Mouse (Mus musculus): ENCODE results near the gene Gm28308. TPM values are rescaled to one million over a fixed set of nuclear protein-coding genes. Genes with fewer than 3 reads are reported as not detected.
A peak's percentile ranks its signal among the peaks of the same experiment; 100 is the strongest.

Gm28308 gene
- total RNA-seq (2021), result under 1 TPM in 1 of 2 experiments, not detected in 1; 0.73 TPM
- long read RNA-seq, experiment 1, result 0 reads
- long read RNA-seq, experiment 2, result 0 reads

DNA sequence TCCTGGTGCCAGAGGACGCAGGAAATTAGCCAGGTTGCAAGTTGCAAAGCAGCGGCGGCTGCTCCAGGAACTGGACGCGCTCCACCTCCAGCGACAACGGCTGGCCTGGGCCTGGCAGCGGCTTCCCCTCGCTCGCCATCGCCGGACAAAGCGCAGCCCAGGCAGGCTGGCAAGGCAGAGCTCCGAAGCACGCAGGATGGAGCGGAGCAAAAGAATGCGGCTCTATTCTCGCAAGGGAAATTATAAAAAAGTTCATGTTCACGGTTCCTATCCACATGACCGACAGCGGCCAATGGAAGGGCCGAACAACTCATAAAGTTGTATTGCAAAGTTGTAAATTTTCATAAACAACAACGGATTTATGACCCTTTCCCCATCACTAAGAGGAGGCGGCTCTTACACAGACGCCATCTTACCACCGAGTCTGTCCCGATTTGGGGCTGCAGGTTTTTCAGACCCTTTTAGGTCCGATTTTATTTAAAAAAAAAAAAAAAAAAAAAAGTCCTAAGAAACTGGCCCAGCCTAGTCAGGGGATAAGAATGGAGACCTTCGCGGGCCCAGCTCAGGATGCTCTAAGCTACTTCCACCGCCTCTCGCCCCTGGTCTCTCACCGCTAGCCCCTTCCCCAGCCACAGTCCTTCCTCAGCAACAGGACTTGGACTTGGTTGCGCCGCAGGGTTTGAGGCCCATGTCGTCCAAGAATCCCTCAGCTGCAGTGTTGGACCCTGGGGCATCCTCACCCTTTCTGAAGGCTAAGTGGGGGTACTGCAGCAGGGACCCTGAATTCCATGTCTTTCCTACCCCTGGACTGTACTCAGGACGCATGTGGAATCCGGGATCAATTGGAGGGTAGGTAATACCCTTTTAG is at the start of gene Gm28308, which contains the start of gene Hoxa3:
Gm28308 (minus strand) TSS at position 221 of the 868 bp plus-strand sequence.
Hoxa3 (minus strand) TSS at position 218 of the 868 bp plus-strand sequence.
- peak; percentile 40 to 68 for DNase-seq (ENCODE audit: low spot score in 2 of 2)

DNA sequence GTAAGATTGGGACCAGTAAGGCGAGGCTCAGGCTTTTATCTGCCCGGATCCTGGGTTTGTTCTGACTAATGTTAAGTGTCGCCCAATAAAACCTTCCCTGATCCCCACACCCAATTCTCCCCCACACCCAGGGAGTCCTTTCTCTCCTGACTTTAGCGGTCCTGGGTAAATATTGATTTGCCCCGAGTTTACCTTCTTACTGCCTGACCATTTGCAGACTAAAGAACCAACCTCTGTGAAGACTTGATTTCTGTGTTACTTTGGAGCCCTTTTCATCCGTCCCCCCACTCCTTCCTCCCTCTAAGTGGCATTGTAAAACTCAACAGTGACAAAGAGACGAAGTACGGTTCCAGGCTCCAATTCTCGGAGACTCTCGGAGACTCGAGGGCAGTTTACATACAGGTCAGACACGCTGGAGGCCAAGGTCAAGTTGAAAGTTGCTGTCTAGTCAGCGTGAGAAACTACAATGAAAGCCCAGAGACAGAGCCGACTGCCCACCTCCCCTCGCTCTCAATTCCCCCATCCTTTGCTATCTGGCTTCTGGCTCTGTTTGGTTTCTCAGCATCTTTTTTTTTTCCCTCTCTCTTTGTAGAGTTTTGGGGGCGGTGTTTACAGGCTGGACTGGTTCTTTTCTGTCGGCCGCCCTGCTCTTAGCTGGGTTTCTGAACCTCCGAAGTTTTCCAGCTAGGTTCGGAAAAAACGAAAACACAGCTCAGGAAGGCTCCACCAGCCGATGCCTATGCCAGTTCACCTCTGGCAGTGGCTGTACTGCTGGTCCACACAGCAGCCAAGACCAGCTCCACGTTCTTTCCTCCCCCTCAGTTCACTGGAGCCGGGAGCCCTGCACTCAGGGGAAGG is 49.6 kb upstream of the Gm28308 start:
- no peak for DNase-seq (ENCODE audit: low spot score in 2 of 2)

DNA sequence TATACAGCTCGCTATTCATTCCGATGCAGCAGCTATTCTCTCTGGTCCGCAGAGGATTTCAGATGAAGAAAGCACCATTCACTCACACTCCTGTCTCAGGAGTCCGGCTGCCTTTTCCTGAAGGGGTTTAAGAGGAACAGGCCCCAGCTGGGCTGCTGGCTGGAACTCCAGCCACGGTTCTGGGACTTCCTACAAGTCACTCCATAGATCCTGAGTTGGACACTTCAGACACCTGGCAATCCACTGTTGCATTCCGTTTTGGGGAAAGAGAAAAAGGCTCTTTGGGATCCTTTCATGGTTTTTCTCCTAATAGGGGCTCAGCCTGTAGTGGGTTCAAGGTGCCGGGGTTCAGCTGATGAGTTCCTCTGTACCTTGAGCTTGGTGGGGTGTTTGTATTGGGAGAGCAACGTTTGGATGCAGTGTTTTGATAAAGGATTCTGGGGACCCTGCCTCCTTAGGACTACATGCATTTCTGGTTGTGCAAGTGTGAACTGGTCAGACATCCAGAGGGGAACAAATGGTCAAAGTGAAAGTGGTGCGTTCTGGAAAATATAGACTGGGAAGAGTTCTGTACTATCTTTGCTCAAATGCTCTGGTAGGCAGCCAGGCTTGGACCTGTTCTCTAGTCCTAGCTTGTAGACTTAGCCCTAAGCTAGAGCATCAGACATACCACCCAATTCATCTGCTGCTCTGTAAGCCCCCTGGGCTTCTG is 48.8 kb upstream of the Gm28308 start:
- DNase-seq (ENCODE audit: low spot score in 2 of 2), result no peak

- peak in 1 of 2 experiments; percentile 42 for DNase-seq (ENCODE audit: low spot score in 2 of 2)
These were observed 47.8 kb upstream of the Gm28308 start, which contains the start of gene Hoxa13 for GRCm38 (mm10) chr6:52260654-52261575. TSS of gene Hoxa13 (minus strand) at chr6:52260880.

- no peak for DNase-seq (ENCODE audit: low spot score in 2 of 2)
These were observed 46.7 kb upstream of the Gm28308 start for GRCm38 (mm10) chr6:52259811-52260261.

DNA sequence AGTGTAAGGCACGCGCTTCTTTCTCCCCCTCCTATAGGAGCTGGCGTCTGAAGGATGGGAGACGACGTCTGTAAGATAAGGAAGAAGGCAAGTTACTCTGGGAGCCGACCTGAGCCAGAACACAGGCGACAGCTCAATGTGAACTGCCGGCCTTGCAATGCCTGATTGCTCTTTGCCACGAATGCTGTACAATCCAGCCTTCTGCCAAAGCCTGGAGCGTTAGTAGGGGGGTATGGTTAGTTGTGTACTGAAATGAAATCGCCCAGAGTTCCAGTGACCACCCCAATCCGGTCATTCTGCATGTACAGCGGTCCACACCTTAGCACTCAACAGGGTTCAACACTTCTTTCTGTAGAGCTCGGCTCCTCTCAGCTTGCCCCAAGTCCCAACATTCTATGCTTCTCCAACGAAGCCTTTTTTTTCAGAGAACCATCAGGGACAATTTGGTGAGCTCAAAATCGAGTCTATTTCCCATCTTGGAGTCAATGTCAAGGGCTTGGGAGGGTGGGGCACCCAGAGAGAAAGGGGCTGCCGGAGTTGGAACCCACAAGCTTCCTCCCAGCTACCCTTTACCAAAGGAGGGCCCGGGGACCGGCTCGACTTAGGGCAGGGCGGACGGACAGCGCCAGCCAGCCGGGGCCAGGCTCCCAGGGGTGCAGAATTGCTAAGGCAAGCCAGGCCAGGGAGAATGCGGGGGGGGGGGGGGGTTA is 46.1 kb upstream of the Gm28308 start:
- no peak for DNase-seq (ENCODE audit: low spot score in 2 of 2)

DNA sequence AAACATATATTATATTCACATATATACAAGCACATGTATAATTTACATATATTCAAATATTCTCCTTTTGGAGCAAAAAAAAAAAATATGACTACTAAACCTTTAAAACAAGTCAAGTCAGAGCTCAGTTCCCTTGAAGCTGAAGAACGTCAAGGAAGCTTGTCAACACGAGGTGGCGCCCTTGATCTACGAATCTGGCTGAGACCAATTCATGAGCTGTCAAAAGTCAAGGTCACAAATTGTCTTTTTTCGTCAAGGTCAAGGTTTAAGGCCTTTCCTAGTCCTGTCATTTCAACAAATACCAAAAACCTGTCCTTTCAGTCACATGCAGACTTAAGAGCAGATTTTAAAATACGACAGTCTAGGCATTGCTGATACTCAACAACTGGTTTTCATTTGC is 43.8 kb upstream of the Gm28308 start:
- DNase-seq (ENCODE audit: low spot score in 2 of 2), result peak; percentile 64 to 80

- no peak for DNase-seq (ENCODE audit: low spot score in 2 of 2)
These were observed 40.7 kb upstream of the Gm28308 start for GRCm38 (mm10) chr6:52253511-52254500.

DNA sequence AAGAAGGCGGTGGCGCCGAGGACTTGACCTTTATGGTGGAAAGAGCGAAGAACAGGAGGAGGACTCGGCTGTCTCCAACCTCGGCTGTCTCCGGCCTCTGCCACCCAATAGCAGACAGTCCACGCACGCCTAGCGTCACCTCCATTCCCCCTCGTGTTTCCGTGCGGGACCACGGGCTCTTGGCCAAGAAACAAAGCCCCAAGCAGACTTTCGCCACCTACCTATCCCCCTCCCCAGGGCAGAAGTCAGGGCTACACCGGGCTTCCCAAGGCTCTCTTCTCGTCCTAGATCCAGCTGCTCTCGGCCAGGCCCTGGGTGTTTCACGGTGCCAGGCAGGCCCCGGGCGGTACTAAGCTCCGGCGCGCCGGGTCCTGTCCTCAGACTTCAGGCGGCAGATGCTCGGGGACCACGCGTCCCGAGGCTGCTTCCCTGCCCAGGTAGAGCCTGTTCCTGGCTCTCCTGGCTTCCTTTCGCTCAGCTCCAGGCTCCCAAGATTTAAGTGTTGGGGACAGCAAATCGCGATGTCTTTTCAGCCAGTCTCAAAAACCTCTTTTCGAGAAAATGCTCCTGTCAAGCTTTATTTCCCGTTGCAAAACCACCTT is 39.7 kb upstream of the Gm28308 start:
- no peak for DNase-seq (ENCODE audit: low spot score in 2 of 2)

DNA sequence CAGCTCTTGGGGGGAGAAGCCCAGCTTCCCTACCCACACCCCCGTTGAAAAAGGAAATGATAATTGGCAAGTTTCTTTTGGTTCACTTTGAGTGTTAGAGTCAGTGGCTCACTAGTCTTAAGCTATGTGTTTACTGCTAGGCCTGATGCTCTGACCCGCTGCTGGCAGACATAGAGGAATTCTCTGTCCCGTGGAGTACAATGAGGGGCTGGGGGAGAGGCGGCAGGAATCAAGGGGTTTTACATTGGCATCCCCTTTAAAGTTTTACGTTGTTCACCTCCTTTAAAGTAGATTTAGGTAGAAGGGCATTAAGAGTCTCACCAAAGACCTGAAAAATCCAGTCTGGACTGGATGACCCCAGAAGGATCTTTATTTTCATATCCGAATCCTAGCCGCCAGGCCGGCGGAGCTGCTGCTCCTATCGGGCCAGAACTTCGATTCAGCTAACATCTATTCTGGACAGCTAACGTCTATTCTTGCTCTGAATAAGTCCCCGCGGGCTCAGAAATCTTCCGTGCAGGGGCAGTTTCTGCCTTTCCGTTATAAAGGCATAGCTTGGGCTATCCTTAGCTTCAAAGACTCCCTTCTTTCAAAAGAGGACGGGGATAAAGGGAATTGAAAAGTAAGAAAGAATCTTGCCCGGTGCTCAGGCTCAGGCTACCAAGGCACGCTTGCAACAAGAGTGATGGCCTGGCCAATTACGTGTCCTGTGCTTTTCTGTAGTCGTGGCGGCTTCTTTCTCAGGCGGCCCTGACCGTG is 39.1 kb upstream of the Gm28308 start:
- DNase-seq (ENCODE audit: low spot score in 2 of 2), result no peak

- DNase-seq (ENCODE audit: low spot score in 2 of 2), result no peak
These were observed 38.2 kb upstream of the Gm28308 start for GRCm38 (mm10) chr6:52251177-52251879.

DNA sequence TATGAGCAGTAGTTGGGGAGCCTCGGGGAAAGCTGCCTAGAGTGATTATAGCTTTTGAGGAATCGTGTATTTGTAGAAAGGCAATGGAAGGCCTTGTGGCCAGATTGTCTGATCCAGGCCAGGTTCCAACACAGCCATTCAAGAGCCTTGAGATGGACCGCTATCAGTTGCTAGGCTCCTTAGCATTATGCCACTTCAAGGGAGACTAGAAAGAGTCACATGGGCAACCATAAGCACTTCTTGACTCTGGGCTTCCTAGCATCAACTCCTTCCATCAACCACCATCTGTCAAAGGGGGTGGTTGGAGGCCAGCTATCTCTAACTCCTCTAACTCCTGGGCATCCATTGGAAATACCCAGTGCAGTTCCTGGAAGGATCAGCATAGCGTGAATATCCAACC is 36.7 kb upstream of the Gm28308 start:
- DNase-seq (ENCODE audit: low spot score in 2 of 2), result no peak

DNA sequence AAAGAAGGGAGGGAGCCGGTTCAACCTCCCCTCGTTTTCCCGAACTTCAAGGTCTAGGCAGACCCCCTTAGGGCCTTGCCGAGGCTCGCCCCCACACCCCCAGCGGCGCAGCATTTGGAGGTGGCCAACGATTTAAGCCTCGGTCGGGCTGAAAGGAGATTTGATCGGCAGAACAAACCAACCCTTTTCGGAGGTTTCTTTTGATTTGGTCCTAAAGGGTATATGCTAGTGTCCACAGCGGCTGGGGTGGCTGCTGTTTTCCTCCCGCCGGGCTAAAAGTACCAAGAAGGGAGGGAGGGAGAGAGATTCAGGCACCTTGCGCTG is 36.2 kb upstream of the Gm28308 start:
- DNase-seq (ENCODE audit: low spot score in 2 of 2), result peak in 1 of 2 experiments; percentile 15

DNA sequence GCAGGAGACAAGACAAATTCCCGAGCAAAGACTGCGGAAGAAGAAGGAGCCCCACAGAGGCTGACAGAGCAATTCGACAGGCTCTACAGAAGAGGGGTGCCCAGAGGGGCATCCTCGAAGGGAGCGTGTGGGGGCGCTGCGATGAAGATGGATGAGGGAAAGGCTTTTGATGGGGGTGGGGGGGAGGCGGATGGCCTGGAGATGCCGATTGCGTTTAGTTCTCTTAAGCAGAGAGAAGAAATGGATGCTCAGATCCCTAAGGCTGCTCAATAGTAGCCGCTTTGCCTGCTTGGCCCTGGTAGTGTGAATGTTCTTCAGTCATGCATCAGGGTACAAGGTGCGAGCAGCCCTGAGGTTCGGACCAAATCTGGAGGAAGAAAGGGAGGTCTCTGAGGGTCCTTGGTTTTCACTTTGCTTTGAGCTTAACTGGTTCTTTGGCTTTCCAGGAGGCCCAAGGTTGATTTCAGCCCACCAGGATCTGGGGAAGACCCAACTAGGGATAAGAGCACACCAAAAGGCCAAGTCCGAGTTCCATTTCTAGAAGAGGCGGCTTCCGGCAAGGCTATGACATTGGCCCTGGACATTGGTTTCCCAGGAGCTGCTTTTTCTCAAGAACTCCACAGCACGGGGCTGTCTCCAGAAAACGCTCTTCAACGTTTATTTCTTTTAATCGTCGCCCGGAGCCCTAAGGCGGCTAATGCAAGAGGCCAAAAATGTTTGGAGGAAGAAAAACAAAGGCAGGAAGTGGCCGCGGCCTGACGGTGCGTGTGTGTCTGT is 35.7 kb upstream of the Gm28308 start:
- DNase-seq (ENCODE audit: low spot score in 2 of 2), result peak in 1 of 2 experiments; percentile 15
